Mouse (Mus musculus) myocyte (in vitro differentiated cells): ENCODE results near the gene Pgap3.

Source experiments
- CEBPB ChIP-seq: IDR thresholded peaks from 2 replicates; pipeline ENCODE4 v1.6.1; 2011; ENCODE audit warnings: mild to moderate bottlenecking, moderate library complexity; ENCODE audit not compliant: poor library complexity, insufficient read depth, severe bottlenecking
- E2F4 ChIP-seq: IDR thresholded peaks from one replicate; pipeline ENCODE4 v1.6.1; 2011; ENCODE audit warnings: mild to moderate bottlenecking, control low read depth, moderate library complexity; ENCODE audit not compliant: insufficient read depth
- MAX ChIP-seq: IDR thresholded peaks from one replicate; pipeline ENCODE4 v1.6.1; 2011; ENCODE audit warnings: low read depth, mild to moderate bottlenecking, control low read depth
- POLR2A ChIP-seq: IDR thresholded peaks from one replicate; pipeline ENCODE4 v1.6.1; 2011; ENCODE audit warnings: low read depth, mild to moderate bottlenecking, control low read depth, moderate library complexity; ENCODE audit not compliant: insufficient read length
- POLR2AphosphoS2 ChIP-seq: IDR thresholded peaks from one replicate; pipeline ENCODE4 v1.6.1; 2011; ENCODE audit warnings: low read depth, control low read depth; ENCODE audit not compliant: insufficient read length
- TCF12 ChIP-seq: IDR thresholded peaks from one replicate; pipeline ENCODE4 v1.6.1; 2011; ENCODE audit warnings: mild to moderate bottlenecking, control low read depth; ENCODE audit not compliant: poor library complexity, insufficient read depth, severe bottlenecking
- USF1 ChIP-seq: IDR thresholded peaks from one replicate; pipeline ENCODE4 v1.6.1; 2011; ENCODE audit warnings: low read depth, mild to moderate bottlenecking, control low read depth, moderate library complexity

DNA sequence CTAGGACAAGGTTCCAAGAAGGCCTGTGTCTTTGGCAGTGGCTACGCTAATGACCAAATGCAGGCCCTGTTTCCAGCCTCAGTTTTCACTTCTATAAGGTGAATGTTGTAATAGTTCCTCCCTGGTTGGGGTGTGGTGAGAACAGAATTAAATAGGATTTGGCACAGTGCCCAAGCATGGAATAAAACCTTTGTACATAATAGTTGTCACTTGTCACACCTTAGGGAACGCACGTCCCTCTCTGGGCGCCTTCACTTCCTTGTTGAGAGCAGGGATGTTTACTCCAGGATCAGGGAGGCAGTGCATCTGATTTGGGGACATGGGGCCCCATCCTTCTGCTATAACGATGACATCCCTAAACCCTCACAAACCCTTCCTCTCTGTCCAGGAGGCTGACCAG lies 28.1 kb upstream of the Pgap3 start:
- no peak for TF ChIP-seq POLR2AphosphoS2
- no peak for TF ChIP-seq USF1
- no peak for TF ChIP-seq POLR2A
- TF ChIP-seq MAX: no peak
- no peak for TF ChIP-seq CEBPB
- no peak for TF ChIP-seq E2F4
- TF ChIP-seq TCF12: no peak
